Mouse (Mus musculus): Measurements from ENCODE around the gene Tbc1d10a.

Gene Tbc1d10a

DNA sequence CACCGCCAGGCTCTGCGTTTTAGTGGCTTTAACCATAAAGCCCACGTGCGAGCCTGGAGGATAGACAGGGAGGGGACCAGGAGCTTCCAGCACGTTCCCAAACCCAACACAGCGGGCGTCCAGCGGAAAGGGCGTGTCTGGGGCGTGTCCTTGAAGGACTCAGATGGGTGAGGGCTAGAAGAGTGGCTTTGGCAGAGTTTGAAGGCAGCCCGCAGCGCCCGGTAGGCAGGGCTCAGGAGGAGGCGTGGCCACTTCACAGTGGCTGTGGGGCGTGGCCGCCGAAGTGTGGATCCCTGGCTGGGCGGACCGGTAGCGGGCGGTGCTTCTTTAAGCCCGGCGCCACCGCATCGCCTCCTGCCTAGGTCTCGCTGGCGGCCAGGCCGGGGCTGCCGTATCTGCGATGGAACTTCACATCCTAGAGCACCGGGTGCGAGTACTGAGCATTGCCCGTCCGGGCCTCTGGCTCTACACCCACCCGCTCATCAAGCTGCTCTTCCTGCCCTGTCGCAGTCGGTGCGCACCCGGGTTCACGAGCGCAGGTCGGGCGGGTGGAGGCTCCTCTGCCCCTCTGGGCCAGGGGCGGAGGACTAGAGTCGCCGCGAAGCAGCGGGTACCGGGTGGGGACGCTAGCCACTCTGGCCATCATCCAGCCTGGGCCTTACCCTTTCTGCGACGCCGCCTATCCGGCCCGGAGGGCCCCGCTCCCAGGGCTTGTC, 31.5 kb downstream of the Tbc1d10a start, which contains the start of gene Castor1:
TSS of gene Castor1 (plus strand) at position 312 of the 716 bp plus-strand sequence.
- peak; percentile 97 to 98 for DNase-seq

DNA sequence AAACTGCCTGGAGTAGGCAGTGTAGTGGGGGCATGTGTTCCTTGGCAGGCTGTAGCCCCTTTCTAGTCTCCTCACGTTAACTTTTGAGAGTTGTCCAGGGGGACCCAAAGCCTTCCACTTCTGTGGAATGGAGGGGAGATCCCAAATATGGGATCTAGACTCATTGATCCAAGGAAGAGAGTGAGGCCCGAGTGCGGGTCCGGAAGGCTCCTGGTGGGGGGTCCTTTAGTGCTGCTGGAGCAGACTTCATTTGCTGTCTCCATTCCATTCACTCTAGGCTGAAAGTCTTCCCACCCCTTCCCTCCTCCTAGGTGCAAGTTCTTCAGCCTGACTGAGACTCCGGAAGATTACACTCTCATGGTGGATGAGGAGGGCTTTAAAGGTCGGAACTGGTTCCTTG, 32.0 kb downstream of the Tbc1d10a start:
- DNase-seq = no peak

DNA sequence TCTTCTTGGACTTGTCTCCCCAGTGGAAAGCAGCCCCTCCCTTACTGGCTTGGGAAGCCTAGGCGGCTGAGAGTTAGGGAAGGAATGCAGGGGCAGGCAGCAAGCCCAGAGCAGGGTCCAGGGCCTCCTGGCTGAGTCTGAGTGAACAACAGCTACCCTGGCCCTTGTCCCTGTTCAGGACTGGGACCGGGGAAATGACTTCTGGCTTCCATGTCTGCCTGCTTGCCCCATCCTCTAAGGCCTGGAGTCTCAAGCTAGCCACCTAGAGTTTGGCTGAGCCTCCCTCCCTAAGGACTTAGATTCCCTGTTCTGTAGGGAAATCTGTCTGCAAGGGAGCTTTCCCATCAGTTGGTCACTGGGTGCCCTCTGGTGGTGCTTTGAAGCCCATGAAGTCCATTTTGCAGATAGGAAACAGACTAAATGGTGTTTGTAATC, 32.7 kb downstream of the Tbc1d10a start:
- peak; percentile 89 to 92 for DNase-seq

DNA sequence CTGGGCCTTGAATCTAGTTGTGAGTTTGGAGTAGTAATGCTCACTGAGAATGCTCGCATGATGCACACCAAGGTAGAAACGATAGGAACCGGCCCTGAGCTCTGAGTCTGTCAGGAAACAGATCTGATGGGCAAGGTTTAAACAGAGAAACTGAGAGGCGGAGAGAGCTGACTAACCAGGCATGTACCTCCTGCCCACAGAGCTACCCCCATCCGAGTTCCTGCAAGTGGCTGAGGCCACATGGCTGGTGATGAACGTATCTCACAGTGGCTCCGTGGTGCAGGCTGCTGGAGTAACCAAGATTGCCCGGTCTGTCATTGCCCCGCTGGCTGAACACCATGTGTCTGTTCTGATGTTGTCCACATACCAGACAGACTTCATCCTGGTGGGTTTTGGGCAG, 33.3 kb downstream of the Tbc1d10a start:
- no peak for DNase-seq

DNA sequence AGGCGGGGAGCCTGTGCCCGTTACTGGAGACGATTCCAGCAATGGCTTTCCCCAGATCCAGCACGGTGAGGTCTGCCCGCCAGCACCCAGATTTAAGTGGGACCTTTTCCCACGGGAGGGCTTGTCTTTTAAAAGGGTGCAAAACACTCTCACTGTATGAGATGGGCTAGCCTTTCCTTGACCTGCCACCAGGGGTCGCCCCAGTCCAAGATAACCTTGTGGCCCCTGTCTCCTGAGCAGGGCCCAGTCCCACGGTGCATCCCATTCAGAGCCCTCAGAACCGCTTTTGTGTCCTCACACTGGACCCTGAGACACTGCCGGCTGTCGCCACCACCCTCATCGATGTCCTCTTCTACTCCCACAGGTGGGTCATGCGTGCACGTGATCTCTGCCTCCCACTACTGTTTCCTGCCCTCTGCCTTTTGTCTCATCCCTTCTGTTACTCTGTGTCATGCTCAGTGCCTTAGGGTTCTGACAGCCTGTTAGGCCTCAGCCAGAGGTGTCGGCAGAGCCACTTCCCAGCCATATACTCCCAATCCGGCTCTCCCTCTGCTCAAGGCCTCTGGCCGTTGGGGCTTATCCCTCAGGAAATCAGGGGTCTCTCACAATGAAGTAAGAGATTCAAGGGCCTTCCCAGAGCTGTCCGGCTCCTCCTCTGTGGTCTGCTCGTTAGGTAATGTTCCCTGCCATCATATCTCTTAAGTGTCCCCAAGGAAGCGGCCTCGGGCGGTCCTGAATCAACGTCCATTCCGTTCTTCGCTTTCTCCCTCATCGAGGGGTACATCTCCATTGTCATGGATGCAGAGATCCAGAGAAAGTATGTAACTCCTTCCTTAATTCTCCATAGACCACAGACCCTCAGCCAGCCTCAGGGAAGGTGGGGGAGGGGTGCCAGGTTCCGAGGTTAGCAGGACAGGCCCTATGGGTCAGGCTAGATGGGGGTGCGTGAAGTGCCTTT, 34.1 kb downstream of the Tbc1d10a start:
- peak; percentile 81 to 88 for DNase-seq

DNA sequence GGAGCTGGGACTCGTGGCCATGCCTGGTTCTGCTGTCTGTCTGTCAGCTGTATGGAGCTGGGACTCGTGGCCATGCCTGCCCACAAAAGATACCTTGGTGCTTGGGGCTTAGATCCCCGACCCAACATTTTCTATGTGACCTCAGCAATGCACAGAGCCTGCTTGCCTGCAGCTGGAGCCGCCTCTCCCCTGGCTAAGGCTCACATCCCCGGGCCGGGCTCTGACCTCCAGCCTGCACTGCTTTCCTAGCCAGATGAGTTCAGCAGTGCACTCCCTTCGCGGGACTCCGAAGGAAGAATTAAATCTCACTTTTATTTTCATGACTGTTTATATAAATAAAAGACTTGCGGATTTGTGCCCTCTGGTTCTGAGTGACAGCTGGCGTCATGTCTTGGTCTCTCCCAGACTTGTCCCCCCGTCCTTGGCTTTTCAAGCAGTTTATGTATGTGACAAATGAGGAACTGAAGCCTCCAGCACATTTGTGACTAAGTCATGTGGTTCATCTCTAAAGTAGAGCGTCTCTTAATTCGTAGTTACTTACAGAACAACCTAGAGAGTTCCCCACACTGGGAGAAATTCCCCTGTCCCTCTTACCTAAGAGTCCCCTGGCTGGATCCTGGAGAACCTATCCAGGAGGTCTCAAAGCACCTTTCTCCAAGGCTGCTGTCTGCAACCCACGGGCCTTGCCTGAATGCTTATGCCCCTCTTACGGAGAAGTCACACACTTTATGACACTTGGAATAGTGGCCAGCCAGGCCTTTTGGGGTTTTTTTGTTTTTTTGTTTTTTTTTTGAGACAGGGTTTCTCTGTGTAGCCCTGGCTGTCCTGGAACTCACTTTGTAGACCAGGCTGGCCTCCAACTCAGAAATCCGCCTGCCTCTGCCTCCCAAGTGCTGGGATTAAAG, 35.7 kb downstream of the Tbc1d10a start:
- no peak for DNase-seq

DNA sequence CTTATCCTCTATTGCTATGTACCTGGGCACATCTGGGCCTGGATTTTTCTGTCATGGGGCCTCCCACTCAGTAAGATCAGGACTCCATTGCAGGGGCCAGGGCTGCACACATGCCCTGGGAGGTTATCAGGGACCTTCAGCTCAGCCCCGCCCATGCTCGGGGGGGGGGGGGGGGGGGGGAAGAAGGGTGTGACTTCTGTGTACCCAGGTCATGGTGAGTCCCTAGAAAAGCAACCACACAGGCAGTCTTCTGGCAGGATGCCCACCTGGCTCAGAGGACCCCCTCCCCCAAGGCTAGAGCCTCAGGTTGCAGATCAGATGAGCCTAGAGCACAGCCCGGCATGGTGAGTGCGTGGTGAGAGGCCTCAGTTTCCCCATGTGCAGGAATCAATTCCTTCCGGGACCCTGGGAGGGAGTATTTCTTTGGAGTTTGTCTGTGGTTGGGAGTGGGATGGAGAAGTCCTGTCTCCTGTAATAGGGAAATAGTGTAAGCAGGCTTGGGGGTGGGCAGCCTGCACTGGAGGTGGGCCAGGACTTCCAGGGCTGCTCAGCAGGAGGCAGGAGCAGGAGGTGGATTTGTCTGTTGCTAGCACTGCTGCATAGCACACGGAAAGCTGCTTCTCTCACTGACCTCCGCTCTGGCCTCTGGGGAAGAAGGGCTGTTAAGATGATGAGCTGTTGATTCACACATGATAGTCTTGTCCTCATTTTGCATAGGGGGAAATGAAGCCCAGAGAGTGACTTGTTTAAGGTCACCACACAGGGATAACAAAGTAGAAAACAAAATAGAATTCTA, 37.0 kb downstream of the Tbc1d10a start:
- DNase-seq = no peak

DNA sequence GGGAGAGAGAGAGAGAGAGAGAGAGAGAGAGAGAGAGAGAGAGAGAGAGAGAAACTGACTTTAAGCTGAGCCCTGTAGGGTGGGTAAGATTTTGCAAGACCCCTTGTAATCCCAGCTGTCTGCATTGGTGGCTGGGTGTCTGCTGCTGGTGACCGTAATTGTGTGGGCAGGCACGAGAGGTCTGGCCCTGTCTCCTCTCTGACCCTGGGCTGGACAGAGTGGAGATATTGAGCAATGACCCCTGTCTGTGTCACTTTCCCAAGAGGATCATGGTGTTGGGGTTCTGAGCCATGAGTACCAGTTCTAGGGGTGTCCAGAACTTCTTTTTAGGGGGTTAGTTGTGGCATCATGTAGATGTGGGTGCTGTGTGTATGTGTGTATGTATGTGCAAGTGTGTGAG, 37.6 kb downstream of the Tbc1d10a start:
- DNase-seq = no peak

DNA sequence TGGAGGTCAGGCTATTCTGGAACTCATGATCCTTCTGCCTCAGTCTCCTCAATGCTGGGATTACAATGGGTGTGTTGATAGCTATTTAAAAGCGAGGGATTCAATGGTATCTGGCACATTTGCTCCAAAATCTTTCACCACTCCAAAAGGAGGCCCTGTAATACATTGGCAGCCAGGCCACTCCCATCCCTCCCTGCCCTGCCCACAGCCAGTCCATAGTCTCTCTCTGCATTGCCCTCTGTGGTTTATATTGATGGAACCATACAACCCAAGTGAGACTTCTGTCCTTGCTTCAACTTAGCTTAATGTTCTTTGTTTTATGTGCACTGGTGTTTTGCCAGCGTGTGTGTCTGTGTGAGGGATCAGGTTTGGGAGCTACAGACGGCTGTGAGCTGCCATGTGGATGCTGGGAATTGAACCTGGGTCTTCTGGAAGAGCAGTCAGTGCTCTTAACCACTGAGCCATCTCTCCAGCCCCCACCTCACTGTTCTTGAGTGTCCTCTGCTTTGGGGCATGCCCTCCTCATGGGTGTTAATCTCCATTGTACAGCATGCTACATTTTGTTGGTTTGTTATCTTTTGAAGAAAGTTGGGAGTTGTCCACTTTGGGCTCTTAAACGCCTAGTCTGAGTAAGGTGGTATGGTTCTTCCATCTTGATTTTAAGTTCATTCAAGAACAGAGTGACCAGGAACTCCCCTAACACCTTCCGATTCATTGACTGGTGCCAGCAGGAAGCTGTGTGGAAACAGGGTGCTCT, 40.2 kb downstream of the Tbc1d10a start:
- DNase-seq = no peak

DNA sequence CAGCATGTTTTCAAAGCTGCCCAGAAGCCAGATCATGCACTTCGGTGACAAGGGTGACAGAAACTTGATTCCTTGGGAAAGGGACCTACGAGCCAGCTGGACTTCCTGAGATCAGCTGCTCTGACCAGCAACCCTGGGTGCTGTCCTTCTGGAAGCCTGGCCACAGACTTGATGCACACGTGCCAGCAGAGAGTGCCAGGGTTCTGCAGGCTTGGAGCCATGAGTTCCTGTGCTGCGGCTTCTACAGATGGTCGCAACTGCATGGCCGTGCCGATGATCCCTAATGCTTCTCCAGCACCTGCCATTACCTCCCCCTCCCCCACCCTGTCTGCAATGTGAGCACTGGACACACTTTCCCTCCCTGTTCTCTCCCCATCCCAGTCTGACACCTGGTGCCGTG, 41.9 kb downstream of the Tbc1d10a start:
- no peak for DNase-seq

DNA sequence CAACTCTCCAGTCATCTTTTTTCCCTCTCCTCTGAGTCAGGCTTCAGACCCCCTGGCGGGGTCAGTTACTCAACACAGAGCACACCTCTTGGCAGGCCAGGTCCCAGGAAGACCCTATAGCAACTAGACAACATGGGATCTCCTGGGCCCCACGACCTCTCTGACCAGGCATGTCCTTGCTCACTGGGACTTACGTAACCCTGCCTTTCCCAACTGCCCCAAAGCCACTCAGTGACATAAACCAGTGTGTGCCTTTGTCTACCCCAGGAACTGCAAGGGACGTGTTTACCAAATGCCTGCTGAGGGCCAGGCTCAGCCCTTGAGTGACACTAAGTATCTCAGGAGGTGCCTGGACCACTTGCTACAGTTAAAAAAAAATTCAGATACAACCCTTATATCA, 43.3 kb downstream of the Tbc1d10a start:
- no peak for DNase-seq

DNA sequence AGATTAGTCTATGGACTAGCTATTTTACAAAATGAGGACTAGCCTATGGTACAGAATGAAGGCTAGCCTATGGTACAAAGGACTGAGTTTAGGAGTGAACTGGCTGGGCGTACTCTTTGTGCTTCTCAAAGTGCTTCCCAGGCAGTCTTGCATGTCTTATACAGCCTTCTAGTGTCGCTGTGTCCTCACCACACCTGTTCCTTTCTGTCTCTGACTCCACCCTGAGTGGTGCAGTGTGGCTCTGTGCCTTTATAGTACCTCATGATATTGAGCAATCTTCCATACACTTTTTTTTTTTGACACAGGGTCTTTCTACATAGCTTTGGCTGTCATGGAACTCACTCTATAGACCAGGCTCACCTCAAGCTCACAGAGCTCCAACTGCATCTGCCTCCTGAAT, 44.8 kb downstream of the Tbc1d10a start:
- no peak for DNase-seq

DNA sequence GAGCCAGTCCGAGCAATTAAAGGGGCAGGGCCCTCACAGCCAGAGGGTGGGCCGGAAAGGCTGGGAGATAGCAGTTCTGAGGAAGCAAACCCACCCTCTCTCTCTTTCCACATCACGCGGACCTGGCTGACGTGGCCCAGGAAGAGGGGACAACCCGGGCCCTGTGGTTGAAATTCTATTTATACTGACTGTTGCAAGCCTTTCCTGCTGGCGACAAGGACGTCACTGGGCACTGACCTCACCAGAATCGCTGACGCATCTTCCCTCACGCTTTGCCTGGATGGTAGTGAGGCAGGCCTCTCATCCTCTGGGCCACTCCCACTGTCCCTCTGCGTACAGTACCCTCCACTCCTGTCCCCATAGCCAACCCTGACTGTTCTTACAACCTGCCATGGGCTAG, 46.1 kb downstream of the Tbc1d10a start:
- no peak for DNase-seq

DNA sequence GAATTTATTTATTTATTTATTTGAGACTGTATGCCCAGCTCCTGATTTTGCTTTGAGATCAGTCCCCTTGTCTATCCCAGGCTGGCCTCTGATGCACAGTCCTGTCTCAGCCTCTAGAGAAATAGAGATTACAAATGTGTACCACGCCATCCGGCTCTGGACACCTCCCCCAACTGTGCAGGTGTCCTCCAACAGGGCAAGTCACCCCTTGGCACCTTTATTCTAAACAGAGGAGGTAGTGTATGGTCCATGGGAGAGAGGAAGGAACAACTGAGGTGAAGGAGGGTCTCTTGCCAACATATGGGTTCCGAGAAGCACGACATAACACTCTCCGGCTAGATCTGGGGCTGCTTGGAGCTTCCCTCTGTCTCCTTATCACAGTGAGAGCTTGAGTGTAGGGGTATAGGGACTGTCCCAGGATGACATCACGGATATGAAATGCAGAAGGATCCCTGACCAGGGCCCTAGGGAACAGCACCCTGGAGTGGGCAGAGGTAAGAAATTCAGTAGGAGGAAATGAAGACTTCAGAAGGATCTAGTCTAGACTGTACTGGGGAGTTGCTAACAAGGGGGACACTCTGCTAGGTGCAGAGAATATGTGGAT, 48.6 kb downstream of the Tbc1d10a start:
- DNase-seq = no peak

DNA sequence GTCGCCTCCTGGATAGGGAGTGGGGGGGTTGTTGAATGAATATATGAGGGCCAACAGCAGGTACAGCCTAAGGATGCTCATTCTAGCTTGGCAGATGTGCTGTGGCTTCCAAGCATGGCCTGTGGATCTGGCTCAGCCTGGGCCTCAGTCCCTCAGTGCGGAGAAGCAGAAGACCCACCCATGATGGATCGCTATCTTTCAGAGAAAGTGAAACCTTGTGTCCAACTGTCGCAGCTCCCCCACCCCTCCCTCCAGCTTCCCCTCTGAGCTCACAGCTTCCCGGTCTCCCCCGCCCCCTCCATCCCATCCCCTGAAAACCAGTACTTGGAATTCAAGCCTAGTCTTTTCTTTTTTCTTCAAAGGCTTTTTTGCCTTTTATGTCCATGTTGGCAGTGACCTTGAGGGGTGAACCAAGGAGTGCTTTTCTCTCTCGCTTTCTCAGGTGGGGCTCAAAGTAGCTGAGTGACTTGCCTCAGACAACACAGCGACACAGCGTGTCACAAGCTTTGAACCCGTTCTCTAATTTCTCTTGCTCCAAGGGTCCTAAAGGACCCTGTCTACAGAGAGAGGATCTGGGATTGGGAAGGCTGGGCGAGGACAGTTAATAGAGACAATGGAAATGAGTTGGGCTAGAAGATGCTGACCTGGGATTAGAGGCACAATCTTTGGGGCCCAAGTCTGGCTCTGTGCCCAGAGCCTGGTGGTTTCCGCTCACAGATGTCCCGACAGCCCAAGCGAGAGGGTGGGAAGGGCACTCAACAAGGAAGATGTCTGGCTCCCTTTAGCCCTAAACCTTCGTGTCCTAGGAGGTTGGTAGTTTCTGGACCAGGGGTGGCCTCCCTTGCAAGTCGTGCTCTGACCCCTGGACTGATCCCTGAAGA, 49.3 kb downstream of the Tbc1d10a start, which contains the start of gene Osm:
TSS of gene Osm (plus strand) at position 756 of the 881 bp plus-strand sequence.
- no peak for DNase-seq

DNA sequence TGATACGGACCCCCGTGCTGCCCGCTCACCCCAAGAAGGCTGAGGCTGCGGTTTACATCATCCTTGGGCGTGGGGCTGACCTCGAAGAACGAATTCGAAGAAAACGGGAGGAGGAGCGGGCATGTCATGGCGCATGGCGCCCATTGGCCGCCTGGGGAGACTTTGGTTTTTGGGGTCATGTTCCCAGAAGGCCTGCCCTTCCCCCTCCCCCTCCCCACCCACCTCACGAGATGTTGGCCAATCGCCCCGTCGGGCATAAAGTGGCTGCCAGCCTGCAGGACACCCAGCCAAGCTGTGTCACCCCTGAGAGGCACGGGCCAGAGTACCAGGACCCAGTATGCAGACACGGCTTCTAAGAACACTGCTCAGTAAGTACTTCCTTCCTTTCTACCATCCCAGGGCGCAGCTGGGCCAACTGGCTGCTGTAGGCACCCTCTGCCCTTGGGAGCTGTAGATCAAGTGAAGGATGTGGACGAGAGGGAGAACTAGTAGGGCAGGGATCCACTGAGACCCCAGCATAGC, 50.0 kb downstream of the Tbc1d10a start:
- no peak for DNase-seq

DNA sequence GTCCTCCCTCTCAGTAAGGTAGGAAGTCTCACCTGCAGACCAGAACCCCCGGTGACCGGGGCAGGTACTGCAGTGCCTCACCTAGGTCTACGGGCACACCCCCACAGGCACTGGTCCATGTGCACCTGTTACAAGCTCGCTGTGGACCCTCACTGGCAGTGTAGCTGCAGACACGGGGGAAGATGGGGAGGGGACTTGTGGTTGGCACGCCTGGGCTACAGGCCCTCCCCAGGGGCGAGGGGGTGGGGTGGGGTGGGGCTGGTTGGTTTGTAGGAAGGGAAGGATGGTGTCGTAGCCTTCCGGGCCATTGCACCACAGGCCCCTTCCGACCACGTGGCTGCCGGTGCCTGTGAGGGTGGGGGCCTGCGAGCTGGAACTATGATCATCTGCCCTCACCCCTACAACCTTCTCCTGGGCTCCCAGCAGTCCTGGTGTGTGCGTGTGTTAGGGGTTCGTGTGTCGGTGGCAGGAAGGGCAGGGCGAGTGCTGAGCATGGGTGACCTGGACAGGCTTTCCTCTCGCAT, 50.9 kb downstream of the Tbc1d10a start:
- DNase-seq = no peak

DNA sequence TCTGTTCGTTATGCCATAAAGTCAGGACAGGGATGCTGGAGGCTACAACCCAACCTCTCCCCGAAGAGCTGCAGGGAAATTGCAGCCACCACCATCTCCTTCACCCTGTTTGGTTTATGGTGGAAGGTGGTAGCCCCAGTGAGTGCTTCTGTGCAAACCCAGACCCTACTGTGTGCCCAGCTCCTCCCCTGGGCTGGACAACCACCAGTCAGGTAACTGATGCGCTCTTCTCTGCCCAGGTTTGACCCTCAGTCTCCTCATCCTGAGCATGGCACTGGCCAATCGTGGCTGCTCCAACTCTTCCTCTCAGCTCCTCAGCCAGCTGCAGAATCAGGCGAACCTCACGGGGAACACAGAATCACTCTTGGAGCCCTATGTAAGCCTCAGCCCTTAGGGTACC, 51.6 kb downstream of the Tbc1d10a start:
- DNase-seq = no peak

DNA sequence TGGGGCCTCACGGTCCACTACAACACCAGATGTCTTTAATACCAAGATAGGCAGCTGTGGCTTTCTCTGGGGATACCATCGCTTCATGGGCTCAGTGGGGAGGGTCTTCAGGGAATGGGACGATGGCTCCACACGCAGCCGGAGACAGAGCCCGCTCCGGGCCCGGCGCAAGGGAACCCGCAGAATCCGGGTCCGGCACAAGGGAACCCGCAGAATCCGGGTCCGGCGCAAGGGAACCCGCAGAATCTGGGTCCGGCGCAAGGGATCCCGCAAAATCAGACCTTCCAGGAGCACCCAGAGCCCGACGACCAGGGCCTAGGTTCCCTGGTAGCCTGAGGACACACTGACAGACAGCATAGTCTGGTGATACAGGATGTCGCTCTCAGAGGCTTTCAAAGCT, 53.1 kb downstream of the Tbc1d10a start:
- DNase-seq = no peak

Data from kidney, postnatal 25 days (tissue).